Mouse (Mus musculus) 3T3-L1 (cell line): ENCODE results near the gene Olfr594.
"Not testable (repeated sequence)": the region's sequence is repeated elsewhere in the genome, so short reads cannot be mapped to it uniquely, and the experiment has no call there.

Experiments used
- DNase-seq: peaks from one replicate; pipeline ENCODE4 v3.0.0-alpha.2; 2015; ENCODE audit warnings: low read depth, low spot score

The Olfr594 gene

DNA sequence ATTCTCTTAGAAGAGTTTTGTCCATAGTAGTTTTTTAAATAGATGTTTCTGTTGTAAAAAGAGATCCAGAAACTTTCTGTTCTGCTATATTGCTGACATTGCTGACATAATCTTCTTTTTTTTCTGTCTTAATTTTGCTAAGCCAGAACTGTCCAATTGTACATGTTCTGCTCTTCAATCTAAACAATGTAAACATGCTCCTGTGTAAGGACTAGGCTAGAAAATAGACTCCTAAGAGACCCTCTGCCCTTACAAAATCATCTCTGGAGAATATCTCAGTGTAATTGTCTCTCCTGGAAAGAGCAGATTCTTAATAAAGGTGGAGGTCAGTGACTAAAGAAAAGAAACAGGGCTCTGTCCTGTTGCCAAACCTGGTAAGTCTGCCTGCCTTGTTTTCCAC lies at the start of gene Olfr594:
Gene Olfr594 (plus strand): TSS at position 301 of the 400 bp plus-strand sequence.
- DNase-seq: no peak

- no peak for DNase-seq
Observed at GRCm38 (mm10) chr7:103169697-103170096, 47.1 kb upstream of the Olfr594 start.

- DNase-seq: no peak
Observed at GRCm38 (mm10) chr7:103178240-103178639, 38.6 kb upstream of the Olfr594 start, which contains the start of gene Olfr591. Gene Olfr591, minus strand, starts transcription at chr7:103178340.

- not testable (repeated sequence) for DNase-seq
Observed at GRCm38 (mm10) chr7:103184503-103184902, 32.3 kb upstream of the Olfr594 start, which contains the start of gene Olfr592. Gene Olfr592, plus strand, starts transcription at chr7:103184803.

DNA sequence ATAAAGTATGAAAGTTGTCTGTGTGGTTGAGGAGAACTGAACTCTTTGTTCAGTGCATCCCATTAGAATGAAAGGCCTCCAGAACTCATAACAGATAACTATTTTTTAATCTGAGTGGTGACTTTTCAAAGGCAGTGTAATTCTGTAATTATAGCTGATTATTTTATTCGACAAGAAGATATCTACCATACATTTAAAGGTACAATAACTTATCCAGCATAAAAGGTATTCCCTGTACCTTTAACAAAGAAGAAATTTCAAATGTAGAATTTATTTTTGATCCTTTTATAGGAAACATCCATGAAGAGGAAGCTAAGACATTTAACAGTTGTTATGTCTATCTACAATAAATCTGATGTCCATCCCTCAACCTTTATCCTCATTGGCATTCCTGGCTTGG lies 5.2 kb upstream of the Olfr594 start, which contains the start of gene Olfr593:
Gene Olfr593 (plus strand): TSS at position 301 of the 400 bp plus-strand sequence.
- no peak for DNase-seq

DNA sequence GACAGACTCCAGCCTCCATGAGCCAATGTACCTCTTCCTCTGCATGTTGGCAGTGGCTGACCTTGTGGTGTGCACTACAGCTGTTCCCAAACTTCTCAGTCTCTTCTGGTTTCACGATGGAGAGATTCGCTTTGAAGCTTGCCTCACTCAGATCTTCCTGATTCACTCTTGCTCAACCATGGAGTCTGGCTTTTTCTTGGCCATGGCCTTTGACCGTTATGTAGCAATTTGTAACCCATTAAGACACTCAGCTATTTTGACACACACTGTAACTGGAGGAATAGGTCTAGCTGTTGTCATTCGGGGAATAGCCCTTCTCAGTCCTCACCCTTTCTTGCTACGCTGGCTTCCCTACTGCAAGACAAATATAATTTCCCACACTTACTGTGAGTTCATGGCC lies 4.7 kb upstream of the Olfr594 start:
- DNase-seq: not testable (repeated sequence)

- DNase-seq: not testable (repeated sequence)
Observed at GRCm38 (mm10) chr7:103252405-103252804, 35.6 kb downstream of the Olfr594 start, which contains the start of gene Usp17ld. Gene Usp17ld, minus strand, starts transcription at chr7:103252505.
